Mouse (Mus musculus) olfactory bulb, adult 2 months (tissue): ENCODE results near the gene Fpgs.

Experiments
- CTCF ChIP-seq: fragments of 200-500 bp; IDR thresholded peaks from 2 replicates; pipeline ENCODE4 v1.5.1; 2012; ENCODE audit warnings: low read depth, mild to moderate bottlenecking, low read length, moderate library complexity; ENCODE audit not compliant: insufficient read depth
- POLR2A ChIP-seq: fragments of 200-500 bp; IDR thresholded peaks from 2 replicates; pipeline ENCODE4 v1.6.1; 2012; ENCODE audit warnings: mild to moderate bottlenecking, low read depth, low read length, moderate library complexity; ENCODE audit not compliant: insufficient read depth

DNA sequence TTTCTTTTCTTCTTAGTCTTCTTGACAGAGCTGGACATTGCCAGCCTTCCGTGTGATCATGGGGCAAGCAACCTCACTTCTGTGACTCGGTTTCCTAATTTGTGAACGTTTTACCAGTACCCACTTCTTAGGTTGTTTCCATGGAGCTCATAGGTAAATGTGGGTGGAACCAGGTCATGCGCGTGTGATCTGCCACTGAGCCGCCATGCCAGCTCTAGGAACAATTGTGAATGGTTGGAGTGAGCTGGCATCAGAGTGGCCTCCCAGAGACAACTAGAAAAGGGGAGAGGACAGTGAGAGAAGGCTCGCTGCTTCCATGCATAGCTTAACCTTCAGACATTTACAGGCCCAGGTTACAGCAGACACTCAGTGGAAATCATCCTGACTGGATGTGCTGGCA is 35.8 kb downstream of the Fpgs start:
- TF ChIP-seq POLR2A (no peak), CTCF (no peak)
